Mouse (Mus musculus) stomach, embryonic 16.5 days (tissue): ENCODE measurements around the gene Ice2. TPM values are rescaled to one million over a fixed set of nuclear protein-coding genes. Genes with fewer than 3 reads are reported as not detected.

Experiments
- ATAC-seq: fragments of 200-750 bp; cut with Nextera tagmentation; 2 replicates; pipeline ENCODE4 v1.8.0; 2017; ENCODE audit warnings: moderate number of reproducible peaks, moderate TSS enrichment; ENCODE audit not compliant: insufficient read depth, low FRiP score
- H3K27ac ChIP-seq: fragments of 300-500 bp; sonication (generic); 2 replicates; pipeline ENCODE4 v1.5.1; 2014; ENCODE audit warnings: low read length
- H3K27me3 ChIP-seq: fragments of 300-500 bp; sonication (generic); 2 replicates; pipeline ENCODE4 v1.6.1; 2014; ENCODE audit warnings: low read length, control low read depth, mixed read lengths; ENCODE audit not compliant: control insufficient read depth, insufficient read depth
- H3K36me3 ChIP-seq: fragments of 300-500 bp; sonication (generic); 2 replicates; pipeline ENCODE4 v1.6.1; 2014; ENCODE audit warnings: low read length; ENCODE audit not compliant: control insufficient read depth, insufficient read depth
- H3K4me1 ChIP-seq: fragments of 300-500 bp; sonication (generic); 2 replicates; pipeline ENCODE4 v1.6.1; 2014; ENCODE audit warnings: low read length, control low read depth, mixed read lengths; ENCODE audit not compliant: control insufficient read depth, insufficient read depth
- H3K4me2 ChIP-seq: fragments of 300-500 bp; sonication (generic); 2 replicates; pipeline ENCODE4 v1.6.1; 2014; ENCODE audit warnings: low read depth, low read length, mixed read lengths
- H3K4me3 ChIP-seq: fragments of 300-500 bp; sonication (generic); replicated peaks from 2 replicates; pipeline ENCODE4 v1.5.1; 2014; ENCODE audit warnings: mild to moderate bottlenecking, low read length
- H3K9ac ChIP-seq: fragments of 300-500 bp; sonication (generic); 2 replicates; pipeline ENCODE4 v1.6.1; 2014; ENCODE audit warnings: low read length
- H3K9me3 ChIP-seq: fragments of 300-500 bp; sonication (generic); replicated peaks from 2 replicates; pipeline ENCODE4 v1.6.1; 2016; ENCODE audit warnings: low read length, control low read depth; ENCODE audit not compliant: control insufficient read depth
- WGBS: fragments of 180-500 bp; shearing (Covaris S2); extraction: QIAGEN DNeasy Blood & Tissue Kit; methylation state at CpG from one replicate; pipeline ENCODE4 v1.1.7; 2014; 5-methylcytosine and 5-hydroxymethylcytosine counted together
- microRNA-seq: library from miRNA; unstranded; fragments of <30 nt; microRNA quantifications from one replicate; pipeline ENCODE4, GENCODE M21; 2016
- polyA plus RNA-seq: library from polyadenylated mRNA; unstranded; fragments of >200 nt; fragmentation: Nextera tagmentation; extraction: Ambion mirVana; gene quantifications from 2 replicates; pipeline ENCODE4 v1.2.1, GENCODE M21; 2015

Gene Ice2
- polyA plus RNA-seq, 1 experiment from 2014 or later: 16.8 TPM

- H3K36me3 ChIP-seq: peaks cover 11% of the 10 kb centered on the region; the same call in 1 of the 2 replicates
- H3K4me1 ChIP-seq: peaks cover 33% of the 10 kb centered on the region
- H3K27me3 ChIP-seq: no peaks in the 10 kb centered on the region
- no peak for ATAC-seq
- WGBS: 70% methylated on average over 6 of the region's 6 CpGs
- H3K9ac ChIP-seq: no peak overlapping the region
- H3K27ac ChIP-seq: no peak overlapping the region
- no peak overlapping the region for H3K4me3 ChIP-seq
- no peaks in the 10 kb centered on the region for H3K9me3 ChIP-seq
- H3K4me2 ChIP-seq: no peak overlapping the region
These were observed 78.2 kb downstream of the Ice2 start for GRCm38 (mm10) chr9:69475873-69476272.

DNA sequence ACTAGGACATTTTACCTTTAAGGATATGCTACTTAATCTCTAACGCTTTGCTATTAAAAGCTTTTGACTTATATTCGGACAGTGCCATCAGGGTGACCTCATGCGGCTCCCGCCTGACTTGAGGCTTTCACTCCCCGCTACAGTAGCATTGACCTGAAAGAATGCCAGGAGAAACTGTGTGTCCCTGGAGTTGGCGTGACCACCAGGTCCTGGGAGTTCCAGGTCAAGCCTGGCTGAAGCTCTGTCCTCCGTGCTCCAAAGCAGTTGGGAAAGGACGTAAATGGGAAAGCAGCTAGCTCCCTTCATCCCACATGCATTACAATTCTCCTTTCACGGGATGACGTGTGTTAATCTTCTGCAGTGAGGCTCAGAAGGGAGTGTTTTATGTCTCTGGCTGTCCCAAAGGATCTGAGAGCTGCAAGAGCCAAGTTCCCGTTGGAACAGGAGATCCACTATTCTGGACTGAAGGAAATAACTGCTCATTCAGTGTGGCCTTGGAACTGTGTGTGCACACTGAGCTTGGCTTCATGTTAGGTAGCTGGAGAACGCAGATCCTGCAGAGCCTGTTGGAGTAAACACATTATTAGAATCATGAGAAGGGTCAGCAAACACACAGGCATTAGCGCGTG is 79.6 kb downstream of the Ice2 start:
- H3K4me1 ChIP-seq: peaks cover 19% of the 10 kb centered on the region
- 49% methylated on average over 14 of the region's 14 CpGs for WGBS
- H3K36me3 ChIP-seq: peaks cover 5% of the 10 kb centered on the region; the same call in 1 of the 2 replicates
- no peak overlapping the region for H3K4me3 ChIP-seq
- peak; percentile 68 for ATAC-seq
- H3K9ac ChIP-seq: no peak overlapping the region
- no peaks in the 10 kb centered on the region for H3K27me3 ChIP-seq
- H3K4me2 ChIP-seq: no peak overlapping the region
- H3K27ac ChIP-seq: peak overlapping the region; percentile 61
- H3K9me3 ChIP-seq: no peaks in the 10 kb centered on the region

GRCm38 (mm10) chr9:69477824-69478222 is 80.1 kb downstream of the Ice2 start:
- Histone ChIP-seq H3K9me3 (no peaks in the 10 kb centered on the region), H3K9ac (no peak overlapping the region), H3K4me1 (peaks cover 14% of the 10 kb centered on the region; the same call in 1 of the 2 replicates), H3K4me3 (no peak overlapping the region), H3K36me3 (peaks cover 5% of the 10 kb centered on the region; the same call in 1 of the 2 replicates), H3K27ac (peak overlapping the region; percentile 30; the same call in 1 of the 2 replicates), H3K4me2 (no peak overlapping the region), H3K27me3 (no peaks in the 10 kb centered on the region)
- 48% methylated on average over 6 of the region's 6 CpGs for WGBS
- peak; percentile 4; the same call in 1 of the 2 replicates for ATAC-seq

DNA sequence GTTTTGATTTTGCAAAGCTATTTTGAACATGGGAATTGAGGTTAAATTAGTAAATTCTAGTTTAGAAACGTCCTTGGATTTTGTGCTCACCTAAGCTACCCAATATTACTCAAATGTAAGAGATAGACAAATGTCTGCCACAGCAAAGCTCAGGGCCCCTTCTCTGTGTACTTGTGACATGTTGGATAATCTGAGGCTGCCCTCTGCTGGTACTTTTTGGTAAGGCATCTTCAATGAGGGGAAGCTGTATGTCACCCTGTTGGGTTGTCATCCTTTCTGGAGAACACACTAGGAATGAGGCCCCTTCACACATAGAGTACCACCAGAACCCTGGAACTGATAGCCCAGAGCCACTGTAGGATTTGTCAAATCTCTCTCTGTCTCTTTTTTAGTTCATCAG is 82.6 kb downstream of the Ice2 start:
- H3K4me3 ChIP-seq: no peak overlapping the region
- no peak for ATAC-seq
- H3K9me3 ChIP-seq: no peaks in the 10 kb centered on the region
- H3K4me2 ChIP-seq: no peak overlapping the region
- H3K9ac ChIP-seq: no peak overlapping the region
- H3K27me3 ChIP-seq: no peaks in the 10 kb centered on the region
- H3K36me3 ChIP-seq: peaks cover 9% of the 10 kb centered on the region; the same call in 1 of the 2 replicates
- H3K4me1 ChIP-seq: 0 out of 2 replicates have a peak, but pooled peaks cover 4% of the 10 kb centered on the region
- 10% methylated on average over 1 of the region's 1 CpGs for WGBS
- H3K27ac ChIP-seq: no peak overlapping the region

Small RNA genes lying within 50 kb of the gene (microRNA-seq; reads per million reads assigned to microRNA genes)
- 3.5 reads per million, percentile 19 among the genes with 10 or more reads in this experiment for gene Mir3109

Other genes with a start within 250 kb of the Ice2 start
- 1,223 and 1,404 TPM in 2 replicates for gene Anxa2, start 55.7 kb downstream of the Ice2 start, polyA plus RNA-seq